Mouse (Mus musculus) limb, embryonic 10.5 days (tissue): ENCODE data around the gene Fgf14. TPM values are rescaled to one million over a fixed set of nuclear protein-coding genes. Genes with fewer than 3 reads are reported as not detected.
"Not testable (repeated sequence)": the region's sequence is repeated elsewhere in the genome, so short reads cannot be mapped to it uniquely, and the experiment has no call there.

Source experiments
- DNase-seq: peaks from one replicate; pipeline ENCODE4 v3.0.0-alpha.2; 2017; ENCODE audit warnings: low spot score
- H3K27ac ChIP-seq: fragments of 300-500 bp; sonication (generic); 2 replicates; pipeline ENCODE4 v1.5.1; 2016; ENCODE audit warnings: mild to moderate bottlenecking
- H3K27me3 ChIP-seq: fragments of 300-500 bp; sonication (generic); 2 replicates; pipeline ENCODE4 v1.6.1; 2016; ENCODE audit warnings: low read depth, mild to moderate bottlenecking; ENCODE audit not compliant: poor library complexity, severe bottlenecking
- H3K36me3 ChIP-seq: fragments of 300-500 bp; sonication (generic); 2 replicates; pipeline ENCODE4 v1.6.1; 2016; ENCODE audit warnings: mild to moderate bottlenecking, moderate library complexity
- H3K4me1 ChIP-seq: fragments of 300-500 bp; sonication (generic); 2 replicates; pipeline ENCODE4 v1.6.1; 2016
- H3K4me3 ChIP-seq: fragments of 300-500 bp; sonication (generic); 2 replicates; pipeline ENCODE4 v1.5.1; 2016; ENCODE audit warnings: mild to moderate bottlenecking, moderate library complexity
- H3K9me3 ChIP-seq: fragments of 300-500 bp; sonication (generic); replicated peaks from 2 replicates; pipeline ENCODE4 v1.6.1; 2016; ENCODE audit warnings: mild to moderate bottlenecking
- WGBS: fragments of 180-500 bp; shearing (Covaris S2); methylation state at CpG from one replicate; pipeline ENCODE4 v1.1.7; 2016; 5-methylcytosine and 5-hydroxymethylcytosine counted together
- polyA plus RNA-seq: library from polyadenylated mRNA; unstranded; fragments of >200 nt; fragmentation: Nextera tagmentation; extraction: Ambion mirVana; gene quantifications from 2 replicates; pipeline ENCODE4 v1.2.1, GENCODE M21; 2016

Gene Fgf14
- polyA plus RNA-seq, 1 experiment from 2014 or later = 0.18 TPM

GRCm38 (mm10) chr14:124575130-124575885 is 101.6 kb downstream of the Fgf14 start:
- no peaks in the 10 kb centered on the region for H3K9me3 ChIP-seq
- H3K36me3 ChIP-seq = no peaks in the 10 kb centered on the region
- H3K4me3 ChIP-seq = no peak overlapping the region
- no peak overlapping the region for H3K27ac ChIP-seq
- H3K4me1 ChIP-seq = no peaks in the 10 kb centered on the region
- H3K27me3 ChIP-seq = no peaks in the 10 kb centered on the region
- WGBS = 68% methylated on average over 1 of the region's 1 CpGs
- DNase-seq = no peak

GRCm38 (mm10) chr14:124566445-124566844 is 110.5 kb downstream of the Fgf14 start:
- H3K27ac ChIP-seq = no peak overlapping the region
- no peak for DNase-seq
- no peaks in the 10 kb centered on the region for H3K36me3 ChIP-seq
- H3K27me3 ChIP-seq = no peaks in the 10 kb centered on the region
- 86% methylated on average over 1 of the region's 1 CpGs for WGBS
- H3K4me1 ChIP-seq = no peaks in the 10 kb centered on the region
- no peaks in the 10 kb centered on the region for H3K9me3 ChIP-seq
- no peak overlapping the region for H3K4me3 ChIP-seq

GRCm38 (mm10) chr14:124561544-124561943 is 115.4 kb downstream of the Fgf14 start:
- H3K36me3 ChIP-seq = no peaks in the 10 kb centered on the region
- no peak overlapping the region for H3K27ac ChIP-seq
- no peak for DNase-seq
- no peak overlapping the region for H3K4me3 ChIP-seq
- H3K27me3 ChIP-seq = no peaks in the 10 kb centered on the region
- no peaks in the 10 kb centered on the region for H3K4me1 ChIP-seq
- WGBS = 88% methylated on average over 4 of the region's 4 CpGs
- H3K9me3 ChIP-seq = no peaks in the 10 kb centered on the region

GRCm38 (mm10) chr14:124536106-124536505 is 140.8 kb downstream of the Fgf14 start:
- H3K27ac ChIP-seq = no peak overlapping the region
- WGBS = 62% methylated on average over 3 of the region's 3 CpGs
- H3K4me1 ChIP-seq = 0 out of 2 replicates have a peak, but pooled peaks cover 3% of the 10 kb centered on the region
- no peaks in the 10 kb centered on the region for H3K36me3 ChIP-seq
- no peak overlapping the region for H3K4me3 ChIP-seq
- DNase-seq = no peak
- no peaks in the 10 kb centered on the region for H3K9me3 ChIP-seq
- H3K27me3 ChIP-seq = no peaks in the 10 kb centered on the region

- H3K4me3 ChIP-seq, H3K9me3 ChIP-seq, H3K27me3 ChIP-seq, H3K36me3 ChIP-seq, DNase-seq, H3K27ac ChIP-seq, H3K4me1 ChIP-seq: not testable (repeated sequence)
- WGBS = 77% methylated on average over 2 of the region's 2 CpGs
These were observed 141.6 kb downstream of the Fgf14 start for GRCm38 (mm10) chr14:124535376-124535775.

GRCm38 (mm10) chr14:124532051-124532450 is 144.9 kb downstream of the Fgf14 start:
- H3K36me3 ChIP-seq = no peaks in the 10 kb centered on the region
- no peak overlapping the region for H3K4me3 ChIP-seq
- no peak overlapping the region for H3K27ac ChIP-seq
- no peaks in the 10 kb centered on the region for H3K9me3 ChIP-seq
- H3K4me1 ChIP-seq = 0 out of 2 replicates have a peak, but pooled peaks cover 3% of the 10 kb centered on the region
- DNase-seq = no peak
- no peaks in the 10 kb centered on the region for H3K27me3 ChIP-seq
- 76% methylated on average over 1 of the region's 1 CpGs for WGBS

GRCm38 (mm10) chr14:124512009-124512408 is 164.9 kb downstream of the Fgf14 start:
- Histone ChIP-seq H3K36me3 (no peaks in the 10 kb centered on the region), H3K9me3 (no peaks in the 10 kb centered on the region), H3K27me3 (no peaks in the 10 kb centered on the region), H3K4me1 (no peaks in the 10 kb centered on the region), H3K27ac (no peak overlapping the region), H3K4me3 (no peak overlapping the region)
- DNase-seq = no peak
- 90% methylated on average over 1 of the region's 1 CpGs for WGBS

- Histone ChIP-seq H3K9me3 (no peaks in the 10 kb centered on the region), H3K27me3 (no peaks in the 10 kb centered on the region), H3K4me1 (no peaks in the 10 kb centered on the region), H3K4me3 (no peak overlapping the region), H3K27ac (no peak overlapping the region), H3K36me3 (no peaks in the 10 kb centered on the region)
- 95% methylated on average over 1 of the region's 1 CpGs for WGBS
- no peak for DNase-seq
These were observed 188.0 kb downstream of the Fgf14 start for GRCm38 (mm10) chr14:124488971-124489370.

- H3K9me3 ChIP-seq = no peaks in the 10 kb centered on the region
- no peak for DNase-seq
- H3K4me1 ChIP-seq = no peaks in the 10 kb centered on the region
- no peak overlapping the region for H3K4me3 ChIP-seq
- H3K27ac ChIP-seq = no peak overlapping the region
- no peaks in the 10 kb centered on the region for H3K27me3 ChIP-seq
- H3K36me3 ChIP-seq = no peaks in the 10 kb centered on the region
- WGBS = 94% methylated on average over 1 of the region's 1 CpGs
These were observed 191.7 kb downstream of the Fgf14 start for GRCm38 (mm10) chr14:124485261-124485660.

GRCm38 (mm10) chr14:124474066-124474667 is 202.8 kb downstream of the Fgf14 start:
- H3K4me1 ChIP-seq = no peaks in the 10 kb centered on the region
- DNase-seq = no peak
- H3K27me3 ChIP-seq = no peaks in the 10 kb centered on the region
- WGBS = 87% methylated on average over 2 of the region's 2 CpGs
- no peak overlapping the region for H3K27ac ChIP-seq
- H3K9me3 ChIP-seq = no peaks in the 10 kb centered on the region
- H3K36me3 ChIP-seq = no peaks in the 10 kb centered on the region
- H3K4me3 ChIP-seq = no peak overlapping the region

- no peak for DNase-seq
- 79% methylated on average over 2 of the region's 2 CpGs for WGBS
- no peaks in the 10 kb centered on the region for H3K27me3 ChIP-seq
- H3K9me3 ChIP-seq = no peaks in the 10 kb centered on the region
- no peaks in the 10 kb centered on the region for H3K36me3 ChIP-seq
- H3K4me3 ChIP-seq = no peak overlapping the region
- no peaks in the 10 kb centered on the region for H3K4me1 ChIP-seq
- H3K27ac ChIP-seq = no peak overlapping the region
These were observed 206.0 kb downstream of the Fgf14 start for GRCm38 (mm10) chr14:124470909-124471308.

- no peak for DNase-seq
- H3K27ac ChIP-seq = no peak overlapping the region
- WGBS = 97% methylated on average over 1 of the region's 1 CpGs
- no peaks in the 10 kb centered on the region for H3K9me3 ChIP-seq
- H3K27me3 ChIP-seq = no peaks in the 10 kb centered on the region
- H3K4me3 ChIP-seq = no peak overlapping the region
- H3K4me1 ChIP-seq = no peaks in the 10 kb centered on the region
- no peaks in the 10 kb centered on the region for H3K36me3 ChIP-seq
These were observed 221.8 kb downstream of the Fgf14 start for GRCm38 (mm10) chr14:124455120-124455519.

GRCm38 (mm10) chr14:124446096-124446840 is 230.7 kb downstream of the Fgf14 start:
- Histone ChIP-seq H3K27ac (no peak overlapping the region), H3K4me1 (no peaks in the 10 kb centered on the region), H3K4me3 (no peak overlapping the region), H3K36me3 (no peaks in the 10 kb centered on the region), H3K9me3 (no peaks in the 10 kb centered on the region), H3K27me3 (no peaks in the 10 kb centered on the region)
- no peak for DNase-seq
- WGBS = 87% methylated on average over 2 of the region's 2 CpGs
